Mouse (Mus musculus) limb, embryonic 10.5 days (tissue): ENCODE measurements around the gene Ccdc152. TPM values are rescaled to one million over a fixed set of nuclear protein-coding genes. Genes with fewer than 3 reads are reported as not detected.
A peak's percentile ranks its signal among the peaks of the same experiment; 100 is the strongest.
"Not testable (repeated sequence)": the region's sequence is repeated elsewhere in the genome, so short reads cannot be mapped to it uniquely, and the experiment has no call there.

Experiments
- DNase-seq: peaks from one replicate; pipeline ENCODE4 v3.0.0-alpha.2; 2017; ENCODE audit warnings: low spot score
- H3K27ac ChIP-seq: fragments of 300-500 bp; sonication (generic); 2 replicates; pipeline ENCODE4 v1.5.1; 2016; ENCODE audit warnings: mild to moderate bottlenecking
- H3K27me3 ChIP-seq: fragments of 300-500 bp; sonication (generic); 2 replicates; pipeline ENCODE4 v1.6.1; 2016; ENCODE audit warnings: low read depth, mild to moderate bottlenecking; ENCODE audit not compliant: poor library complexity, severe bottlenecking
- H3K36me3 ChIP-seq: fragments of 300-500 bp; sonication (generic); 2 replicates; pipeline ENCODE4 v1.6.1; 2016; ENCODE audit warnings: mild to moderate bottlenecking, moderate library complexity
- H3K4me1 ChIP-seq: fragments of 300-500 bp; sonication (generic); 2 replicates; pipeline ENCODE4 v1.6.1; 2016
- H3K4me3 ChIP-seq: fragments of 300-500 bp; sonication (generic); 2 replicates; pipeline ENCODE4 v1.5.1; 2016; ENCODE audit warnings: mild to moderate bottlenecking, moderate library complexity
- H3K9me3 ChIP-seq: fragments of 300-500 bp; sonication (generic); replicated peaks from 2 replicates; pipeline ENCODE4 v1.6.1; 2016; ENCODE audit warnings: mild to moderate bottlenecking
- WGBS: fragments of 180-500 bp; shearing (Covaris S2); methylation state at CpG from one replicate; pipeline ENCODE4 v1.1.7; 2016; 5-methylcytosine and 5-hydroxymethylcytosine counted together
- polyA plus RNA-seq: library from polyadenylated mRNA; unstranded; fragments of >200 nt; fragmentation: Nextera tagmentation; extraction: Ambion mirVana; gene quantifications from 2 replicates; pipeline ENCODE4 v1.2.1, GENCODE M21; 2016

The Ccdc152 gene
- polyA plus RNA-seq, 1 experiment from 2014 or later: not detected

DNA sequence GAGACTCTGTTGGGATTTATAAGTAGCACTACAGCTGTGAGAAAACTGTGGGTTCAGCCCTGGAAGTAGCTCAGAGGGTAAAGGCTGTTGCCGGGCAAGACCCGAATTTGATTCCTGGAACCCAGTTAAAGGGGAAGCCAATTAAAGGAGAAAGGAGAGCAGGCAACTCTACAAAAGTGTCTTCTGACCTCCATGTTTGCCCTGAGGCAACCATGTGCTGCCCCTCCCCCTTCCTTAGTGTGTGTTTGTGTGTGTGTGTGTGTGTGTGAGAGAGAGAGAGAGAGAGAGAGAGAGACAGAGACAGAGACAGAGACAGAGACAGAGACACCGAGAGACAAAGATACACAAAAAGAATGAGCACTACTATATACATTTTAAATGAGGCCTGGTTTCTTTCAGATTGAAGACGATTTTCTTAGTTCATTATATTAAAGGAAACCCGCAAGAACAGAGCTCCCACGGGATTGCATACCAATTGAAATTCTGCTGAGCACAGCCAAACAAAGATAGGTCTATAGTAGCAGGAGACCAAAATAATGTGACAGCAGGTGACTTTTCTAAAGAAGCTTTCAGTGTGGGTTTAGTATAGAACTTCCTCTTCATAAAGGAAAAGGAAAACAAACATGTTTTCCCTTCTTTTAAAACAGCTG is 33.2 kb downstream of the Ccdc152 start:
- H3K9me3 ChIP-seq: no peaks in the 10 kb centered on the region
- no peaks in the 10 kb centered on the region for H3K36me3 ChIP-seq
- 33% methylated on average over 6 of the region's 6 CpGs for WGBS
- H3K27ac ChIP-seq: peak overlapping the region; percentile 89
- peaks cover 23% of the 10 kb centered on the region for H3K4me1 ChIP-seq
- peak overlapping the region; percentile 46 for H3K4me3 ChIP-seq
- no peaks in the 10 kb centered on the region for H3K27me3 ChIP-seq
- peak; percentile 53 for DNase-seq

DNA sequence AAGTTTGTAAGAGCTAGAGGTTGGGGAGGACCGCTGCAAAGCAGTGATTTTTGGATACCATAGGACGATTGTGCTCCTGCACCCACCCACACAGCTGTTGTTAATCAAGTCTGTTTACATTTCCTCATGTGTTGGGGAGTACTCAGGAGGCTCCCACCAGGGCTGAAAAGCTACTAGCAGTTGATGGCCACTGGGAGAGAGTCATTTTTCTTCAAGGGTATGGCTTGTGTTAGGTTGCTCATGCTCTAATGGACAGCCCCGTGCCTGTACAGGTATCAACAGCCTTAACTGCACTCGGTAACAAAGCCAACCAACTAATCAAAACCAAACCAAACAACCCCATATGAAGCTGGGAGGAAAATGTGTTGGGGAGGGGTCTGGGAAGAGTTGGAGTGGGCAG is 33.8 kb downstream of the Ccdc152 start:
- no peaks in the 10 kb centered on the region for H3K36me3 ChIP-seq
- peaks cover 23% of the 10 kb centered on the region for H3K4me1 ChIP-seq
- peak; percentile 46 for DNase-seq
- H3K27ac ChIP-seq: peak overlapping the region; percentile 89
- no peaks in the 10 kb centered on the region for H3K9me3 ChIP-seq
- WGBS: 25% methylated on average over 4 of the region's 4 CpGs
- no peak overlapping the region for H3K4me3 ChIP-seq
- no peaks in the 10 kb centered on the region for H3K27me3 ChIP-seq

DNA sequence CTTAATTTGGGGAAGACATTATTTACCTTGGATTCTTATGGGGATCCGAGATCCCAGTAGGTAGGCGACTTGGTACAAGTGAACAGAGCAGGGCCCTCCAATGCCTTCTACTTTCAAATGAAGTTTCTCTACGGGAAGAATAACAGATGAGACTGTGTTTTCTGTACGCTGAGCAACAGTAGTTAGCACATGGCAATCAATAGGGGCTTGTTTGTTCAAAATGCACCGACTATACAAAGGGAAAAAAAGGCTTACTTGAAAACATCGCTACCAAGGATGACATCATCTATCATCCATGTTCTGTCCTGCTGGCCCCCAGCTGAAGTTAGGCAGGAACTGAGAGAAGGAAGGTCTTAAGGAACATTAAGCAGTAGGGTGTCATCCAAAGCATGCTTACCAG is 35.1 kb downstream of the Ccdc152 start, which contains the start of gene Selenop:
Gene Selenop (plus strand): TSS at position 301 of the 400 bp plus-strand sequence.
- Histone ChIP-seq H3K9me3 (no peaks in the 10 kb centered on the region), H3K4me3 (no peak within 1 kb of the TSS), H3K27ac (peak within 1 kb of the TSS; percentile 89), H3K4me1 (peaks cover 28% of the 10 kb centered on the region), H3K36me3 (no peaks in the 10 kb centered on the region), H3K27me3 (no peaks in the 10 kb centered on the region)
- 90% methylated on average over 6 of the region's 6 CpGs for WGBS
- no peak for DNase-seq

DNA sequence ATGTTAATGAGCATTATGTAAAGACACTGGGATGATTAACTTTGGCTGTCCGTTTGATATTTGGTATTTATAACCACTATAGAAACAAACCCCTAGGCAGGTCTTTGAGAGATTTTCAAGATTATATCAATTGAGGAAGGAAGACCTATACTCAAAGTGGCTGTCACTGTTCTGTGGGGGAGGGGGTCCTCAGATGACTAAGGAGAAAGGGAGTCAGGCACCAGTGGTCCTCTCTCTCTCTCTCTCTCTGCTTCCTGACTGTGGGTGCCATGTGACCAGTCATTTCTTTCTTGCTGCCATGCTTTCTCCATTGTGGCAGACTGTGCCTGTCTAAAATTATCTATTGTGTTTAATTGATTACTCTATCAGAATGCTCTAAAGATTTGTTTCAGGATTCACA is 38.5 kb downstream of the Ccdc152 start:
- no peaks in the 10 kb centered on the region for H3K27me3 ChIP-seq
- no peak overlapping the region for H3K4me3 ChIP-seq
- no peaks in the 10 kb centered on the region for H3K36me3 ChIP-seq
- no peak for DNase-seq
- no peak overlapping the region for H3K27ac ChIP-seq
- WGBS: 89% methylated on average over 1 of the region's 1 CpGs
- H3K4me1 ChIP-seq: peaks cover 15% of the 10 kb centered on the region
- H3K9me3 ChIP-seq: no peaks in the 10 kb centered on the region

DNA sequence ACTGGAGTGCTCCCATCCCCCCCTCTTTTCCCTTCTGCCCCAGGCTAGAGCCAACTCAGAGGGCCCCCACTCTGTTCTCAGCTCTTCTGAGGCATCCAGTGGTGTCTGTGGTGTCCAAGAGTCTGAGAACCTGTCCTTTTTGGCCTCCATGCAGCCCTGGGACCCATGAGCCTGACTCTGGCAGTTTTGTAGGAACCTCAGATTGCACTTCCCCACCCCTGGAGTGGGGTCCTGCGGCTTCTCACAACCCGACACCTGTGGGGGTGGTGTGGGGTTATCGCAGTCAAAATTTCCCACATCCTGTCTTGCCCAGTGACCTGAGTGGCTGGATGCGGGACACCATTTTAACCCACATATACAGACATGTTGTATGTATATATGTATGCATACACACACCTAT is 39.0 kb downstream of the Ccdc152 start:
- H3K36me3 ChIP-seq: no peaks in the 10 kb centered on the region
- H3K27ac ChIP-seq: no peak overlapping the region; the same call in 1 of the 2 replicates
- WGBS: 93% methylated on average over 4 of the region's 4 CpGs

DNA sequence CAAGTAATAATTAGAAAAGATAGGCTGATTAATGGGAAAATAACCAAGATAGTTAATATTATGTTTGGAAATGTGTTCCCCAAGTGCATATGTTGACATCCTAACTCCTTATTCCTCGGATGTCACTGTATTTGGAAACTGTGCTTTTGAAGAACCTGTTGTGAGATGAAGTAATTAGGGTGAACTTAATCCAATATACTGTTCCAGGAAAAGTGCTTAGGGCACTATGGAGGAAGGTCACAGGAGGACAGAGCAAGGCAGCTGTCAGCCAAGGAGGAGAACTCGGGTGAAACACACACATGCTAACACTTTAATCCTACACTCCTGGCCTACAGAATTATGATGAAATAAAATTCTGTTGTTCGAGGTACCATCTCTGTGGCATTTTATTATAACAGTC is 40.4 kb downstream of the Ccdc152 start:
- Histone ChIP-seq H3K4me3 (no peak overlapping the region), H3K36me3 (no peaks in the 10 kb centered on the region)
- 77% methylated on average over 3 of the region's 3 CpGs for WGBS

More for the DNA sequence above, 39.0 kb downstream of the Ccdc152 start:
- DNase-seq: no peak
- Histone ChIP-seq H3K4me1 (peaks cover 10% of the 10 kb centered on the region), H3K27me3 (no peaks in the 10 kb centered on the region), H3K4me3 (no peak overlapping the region), H3K9me3 (no peaks in the 10 kb centered on the region)

DNA sequence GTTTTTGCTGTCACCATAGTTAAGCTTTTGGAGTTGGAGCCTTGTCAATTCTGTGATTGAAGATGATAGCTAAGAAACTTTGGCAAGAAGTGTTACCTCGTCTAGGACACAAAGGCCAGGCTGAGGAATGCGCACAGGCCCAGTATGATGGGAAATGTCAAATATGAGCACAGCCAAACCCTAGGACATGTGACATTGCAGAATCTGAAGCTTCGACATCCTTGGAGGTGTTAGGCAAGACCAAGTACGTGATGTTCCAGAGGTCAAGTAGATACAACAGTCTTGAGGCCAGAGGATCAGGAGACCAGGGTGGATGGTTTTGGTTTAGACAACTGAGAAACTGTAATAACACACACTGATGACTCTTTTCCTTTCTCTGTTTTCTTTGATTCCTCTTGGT is 43.0 kb downstream of the Ccdc152 start:
- Histone ChIP-seq H3K4me1 (0 out of 2 replicates have a peak, but pooled peaks cover 5% of the 10 kb centered on the region), H3K27me3 (no peaks in the 10 kb centered on the region), H3K9me3 (no peaks in the 10 kb centered on the region), H3K36me3 (no peaks in the 10 kb centered on the region), H3K27ac (no peak overlapping the region), H3K4me3 (no peak overlapping the region)
- no peak for DNase-seq
- WGBS: 85% methylated on average over 4 of the region's 4 CpGs

More for the DNA sequence above, 40.4 kb downstream of the Ccdc152 start:
- no peak overlapping the region for H3K27ac ChIP-seq
- H3K9me3 ChIP-seq: no peaks in the 10 kb centered on the region
- no peak for DNase-seq
- H3K4me1 ChIP-seq: 0 out of 2 replicates have a peak, but pooled peaks cover 5% of the 10 kb centered on the region
- no peaks in the 10 kb centered on the region for H3K27me3 ChIP-seq

DNA sequence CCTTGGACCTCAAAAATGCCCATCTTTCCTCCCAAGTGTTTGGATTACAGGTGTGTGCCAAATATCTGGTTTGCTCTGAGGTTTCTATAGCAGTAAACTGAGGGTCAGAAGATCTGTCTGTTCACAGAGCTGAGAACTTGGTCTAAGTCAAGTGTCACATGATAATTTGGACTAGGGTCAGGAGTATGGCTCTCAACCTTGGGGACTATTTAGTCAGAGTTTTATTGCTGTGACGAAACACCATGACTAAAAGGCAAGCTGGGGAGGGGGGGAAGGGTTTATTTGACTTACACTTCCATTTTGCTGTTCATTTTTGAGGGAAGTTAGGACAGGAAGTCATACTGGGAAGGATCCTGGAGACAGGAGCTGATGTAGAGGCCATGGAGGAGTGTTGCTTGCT is 44.3 kb downstream of the Ccdc152 start:
- Histone ChIP-seq H3K27me3 (no peaks in the 10 kb centered on the region), H3K4me1 (0 out of 2 replicates have a peak, but pooled peaks cover 1% of the 10 kb centered on the region), H3K36me3 (no peaks in the 10 kb centered on the region), H3K4me3 (no peak overlapping the region), H3K9me3 (no peaks in the 10 kb centered on the region), H3K27ac (no peak overlapping the region)
- DNase-seq: no peak
- 87% methylated on average over 1 of the region's 1 CpGs for WGBS

DNA sequence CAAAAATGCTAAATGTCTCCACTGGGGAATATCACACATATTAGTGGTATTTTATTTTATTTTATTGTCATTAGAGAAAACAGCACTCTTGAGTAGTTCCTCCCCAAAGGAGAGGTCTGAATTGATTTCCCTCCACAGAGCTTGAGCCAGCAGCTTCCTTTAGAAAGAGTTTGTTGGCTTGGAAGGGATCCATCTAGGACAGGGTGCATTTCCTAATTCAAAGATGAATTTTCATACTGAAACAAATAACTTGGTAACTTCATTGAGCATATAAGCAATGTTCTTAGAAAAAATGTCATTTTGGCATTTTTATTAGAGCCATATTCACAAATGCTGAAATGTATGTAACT is 51.6 kb downstream of the Ccdc152 start:
- Histone ChIP-seq H3K27ac (no peak overlapping the region), H3K4me1 (no peaks in the 10 kb centered on the region), H3K27me3 (no peaks in the 10 kb centered on the region), H3K4me3 (no peak overlapping the region), H3K9me3 (no peaks in the 10 kb centered on the region), H3K36me3 (no peaks in the 10 kb centered on the region)
- no peak for DNase-seq

DNA sequence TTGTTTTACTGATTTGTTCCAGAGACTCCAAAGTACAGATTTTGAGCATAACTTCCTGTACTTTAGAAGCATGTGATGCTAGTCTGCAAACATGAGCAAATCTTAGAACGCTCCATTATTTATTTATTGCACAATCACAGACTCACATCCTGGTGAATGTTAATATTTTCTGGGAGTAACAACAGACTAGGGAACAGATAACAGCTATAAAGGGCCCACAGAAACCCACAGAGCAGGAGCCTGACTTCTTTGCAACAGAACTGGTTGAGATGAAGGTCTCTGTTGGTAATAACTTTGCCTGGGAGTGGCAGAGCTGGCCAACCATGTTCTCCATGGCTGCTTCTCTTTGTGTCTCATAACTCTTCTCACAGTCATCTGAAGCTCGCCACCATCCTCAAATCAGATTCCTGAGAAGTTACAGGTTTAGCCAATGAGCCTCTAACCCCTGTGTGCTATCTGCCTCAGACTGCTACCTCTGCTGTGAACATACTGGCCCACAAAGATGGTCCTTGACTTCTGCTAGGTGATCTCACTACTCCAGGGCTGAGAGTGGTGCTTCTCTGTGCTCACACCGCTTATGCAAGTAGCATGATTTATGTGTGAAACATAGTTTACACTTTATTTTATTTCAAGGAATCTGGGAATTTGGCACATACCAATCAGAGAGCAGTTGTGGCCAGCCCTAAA is 52.2 kb downstream of the Ccdc152 start:
- WGBS: 94% methylated on average over 3 of the region's 3 CpGs
- Histone ChIP-seq H3K9me3 (no peaks in the 10 kb centered on the region), H3K36me3 (no peaks in the 10 kb centered on the region), H3K27me3 (no peaks in the 10 kb centered on the region), H3K27ac (no peak overlapping the region), H3K4me3 (no peak overlapping the region), H3K4me1 (no peaks in the 10 kb centered on the region)
- no peak for DNase-seq

DNA sequence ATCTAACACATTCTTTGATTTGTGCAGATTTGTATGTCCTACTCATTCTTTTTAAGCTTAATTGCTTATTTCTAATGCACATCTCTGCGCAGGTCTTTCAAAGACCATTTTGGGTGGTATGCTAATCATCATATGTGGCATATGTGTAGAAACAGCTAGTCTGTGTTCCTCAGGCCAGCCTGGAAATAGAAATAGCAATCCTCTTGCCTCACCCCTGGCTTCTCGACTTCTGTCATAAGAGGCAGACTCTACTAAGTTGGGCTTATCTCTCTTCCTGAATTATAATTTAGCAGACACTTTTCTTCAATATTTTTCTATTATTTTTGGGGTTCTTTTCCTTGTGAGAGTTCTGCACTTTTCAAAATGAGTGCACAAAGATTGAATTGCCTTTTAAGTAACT is 52.7 kb downstream of the Ccdc152 start:
- WGBS: 97% methylated on average over 2 of the region's 2 CpGs
- DNase-seq: no peak

DNA sequence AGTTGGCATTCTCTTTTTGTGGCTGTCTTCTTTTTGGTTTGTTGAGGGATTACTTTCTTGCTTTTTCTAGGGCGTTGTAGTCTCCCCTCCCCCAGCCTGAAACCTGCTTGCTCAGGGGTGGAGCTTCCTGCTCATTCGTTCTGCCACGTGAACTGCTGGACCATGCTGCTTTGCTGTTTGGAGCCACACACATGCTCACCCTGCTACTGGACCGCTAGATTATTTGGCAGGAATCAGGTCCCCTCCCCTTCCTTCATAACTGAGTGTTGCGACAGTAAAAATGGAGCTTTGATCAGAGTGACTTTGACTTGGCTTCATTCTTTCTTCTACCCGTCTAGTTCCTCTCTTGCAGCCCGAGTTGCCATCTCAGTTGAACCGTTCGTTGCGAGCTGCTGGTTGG is 58.3 kb downstream of the Ccdc152 start:
- H3K9me3 ChIP-seq, H3K36me3 ChIP-seq, H3K27me3 ChIP-seq, H3K27ac ChIP-seq, DNase-seq, H3K4me3 ChIP-seq, H3K4me1 ChIP-seq: not testable (repeated sequence)
- 91% methylated on average over 10 of the region's 10 CpGs for WGBS

More for the DNA sequence above, 52.7 kb downstream of the Ccdc152 start:
- Histone ChIP-seq H3K4me1 (no peaks in the 10 kb centered on the region), H3K4me3 (no peak overlapping the region), H3K27ac (no peak overlapping the region), H3K36me3 (no peaks in the 10 kb centered on the region), H3K27me3 (no peaks in the 10 kb centered on the region), H3K9me3 (no peaks in the 10 kb centered on the region)

DNA sequence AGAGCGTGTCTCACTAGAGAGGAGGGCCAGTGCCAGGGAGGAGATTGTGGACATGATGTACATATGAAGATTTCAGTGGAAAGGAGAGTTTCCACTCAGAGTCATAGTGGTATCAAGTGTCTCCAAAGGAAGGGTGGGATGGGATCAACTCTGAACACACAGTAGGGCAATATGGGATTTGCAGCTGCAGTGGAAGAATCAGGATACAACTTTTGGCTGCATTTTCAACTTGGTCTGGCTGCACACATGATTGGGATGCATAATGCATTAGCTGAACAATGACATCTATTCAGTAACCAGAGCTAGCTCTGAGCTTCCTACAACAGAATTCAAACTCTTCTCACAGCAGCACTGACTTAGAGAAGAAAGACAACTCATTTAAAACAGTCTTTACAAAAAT is 65.4 kb downstream of the Ccdc152 start:
- 77% methylated on average over 1 of the region's 1 CpGs for WGBS
- Histone ChIP-seq H3K36me3 (no peaks in the 10 kb centered on the region), H3K9me3 (no peaks in the 10 kb centered on the region)

More for the DNA sequence above, 65.4 kb downstream of the Ccdc152 start:
- H3K27ac ChIP-seq: no peak overlapping the region
- no peak for DNase-seq
- H3K4me1 ChIP-seq: no peaks in the 10 kb centered on the region
- H3K27me3 ChIP-seq: no peaks in the 10 kb centered on the region
- H3K4me3 ChIP-seq: no peak overlapping the region
